ENCODE assay signal across 13 mouse cellular contexts in genomic region chr8:12030363-12031116, GRCm38 (mm10).
DNase-seq lines count a peak whose midpoint lies in the region; TF ChIP-seq lines count a peak whose summit lies in the region.
"Had no signal": no experiment of that assay in that cellular context is flagged by ENCODE, and none has a peak within 500 bp of the region (broad histone marks: within the 10 kb centered on the region; RNA-seq: fewer than 3 reads in every experiment).

No protein-coding gene starts in this region.

- no peaks in the 10 kb centered on the region; the same call in 1 of the 2 replicates for H3K4me1 ChIP-seq in cerebellum, adult 2 months (ENCODE audit: control insufficient read depth, insufficient read depth, low read length)
- H3K4me1 ChIP-seq in heart, adult 2 months (ENCODE audit: control insufficient read depth, insufficient read depth, low read length), result no peaks in the 10 kb centered on the region
- H3K4me1 ChIP-seq: limb, embryonic 10.5 days had no signal

- H3K4me3 ChIP-seq in cerebellum, adult 2 months (replicated peaks; ENCODE audit: insufficient read depth, low read depth, low read length), result no peak overlapping the region
- H3K4me3 ChIP-seq in heart, adult 2 months, result no peak overlapping the region
- H3K4me3 ChIP-seq: limb, embryonic 10.5 days; lung, embryonic 15.5 days; myocyte had no signal

- no peak overlapping the region for H3K9ac ChIP-seq in heart, adult 2 months (ENCODE audit: low read depth, low read length)
- H3K9ac ChIP-seq: lung, embryonic 15.5 days had no signal

- intact Hi-C loops in heart, adult 2 months (cut with DNase I), result no loop called here

- no peak for TF ChIP-seq EP300 in heart, adult 2 months (IDR thresholded peaks at IDR 0.05; ENCODE audit: insufficient read depth, low read depth, low read length)

- no peak for TF ChIP-seq CTCF in cerebellum, adult 2 months (IDR thresholded peaks at IDR 0.05; ENCODE audit: borderline replicate concordance, insufficient read depth, low read depth, low read length)
- no peak for TF ChIP-seq CTCF in heart, adult 2 months (IDR thresholded peaks at IDR 0.05)

- H3K27ac ChIP-seq in cerebellum, adult 2 months (ENCODE audit: insufficient read depth, low read length), result no peak overlapping the region
- H3K27ac ChIP-seq in heart, adult 2 months, result no peak overlapping the region
- H3K27ac ChIP-seq: limb, embryonic 10.5 days; lung, embryonic 15.5 days had no signal

- H3K36me3 ChIP-seq in heart, adult 2 months (ENCODE audit: control insufficient read depth, insufficient read depth, low read length), result no peaks in the 10 kb centered on the region
- H3K36me3 ChIP-seq: limb, embryonic 10.5 days; lung, embryonic 15.5 days had no signal

- DNase-seq in cerebellum, adult 2 months, result peak; percentile 16 to 26
- no peak for DNase-seq in cerebellum, adult 9-11 months
- peak; percentile 16 for DNase-seq in right cerebral cortex, postnatal 14 days
- DNase-seq in right cerebral cortex, postnatal 25 days, result no peak
- DNase-seq in mesoderm, embryonic 11.5 days (ENCODE audit: low read depth, low spot score), result peak; percentile 51
- no peak for DNase-seq in heart, adult 2 months
- no peak for DNase-seq in thymus, postnatal 36 days
- DNase-seq in left cerebral cortex, adult 8-10 months (ENCODE audit: low spot score in 2 of 2), result no peak
- DNase-seq: adrenal gland, adult 8-10 months; kidney, postnatal 25 days had no signal

- TF ChIP-seq POLR2A in cerebellum, adult 2 months (IDR thresholded peaks at IDR 0.05; ENCODE audit: borderline replicate concordance, insufficient read depth, low read length), result no peak
- TF ChIP-seq POLR2A in heart, adult 2 months (IDR thresholded peaks at IDR 0.05; ENCODE audit: insufficient read depth, low read depth, low read length), result no peak

- H3K27me3 ChIP-seq in cerebellum, adult 2 months (ENCODE audit: control insufficient read depth, insufficient read depth, low read length), result no peaks in the 10 kb centered on the region; the same call in 1 of the 2 replicates
- no peaks in the 10 kb centered on the region for H3K27me3 ChIP-seq in heart, adult 2 months (ENCODE audit: control insufficient read depth, insufficient read depth, low read length)
- H3K27me3 ChIP-seq: lung, embryonic 15.5 days had no signal

- no peaks in the 10 kb centered on the region for H3K79me2 ChIP-seq in heart, adult 2 months (replicated peaks; ENCODE audit: control insufficient read depth, insufficient read depth, low read length)

- 25% methylated on average over 22 of the region's 22 CpGs for whole genome bisulfite sequencing in cerebellum, adult 2 months
- WGBS in heart, adult 2 months, result 77% methylated on average over 22 of the region's 22 CpGs

Comparison
In these comparisons a context has a peak if more than half of its experiments do, and no peak if none do; other contexts are left out.
1. DNase-seq: peak in cerebellum, adult 2 months (2 of 2), right cerebral cortex, postnatal 14 days (single experiment) and mesoderm, embryonic 11.5 days (single experiment); none in cerebellum, adult 9-11 months (single experiment), right cerebral cortex, postnatal 25 days (single experiment), heart, adult 2 months (0 of 2), thymus, postnatal 36 days (0 of 2) and left cerebral cortex, adult 8-10 months (0 of 2).